In the genomic region with DNA sequence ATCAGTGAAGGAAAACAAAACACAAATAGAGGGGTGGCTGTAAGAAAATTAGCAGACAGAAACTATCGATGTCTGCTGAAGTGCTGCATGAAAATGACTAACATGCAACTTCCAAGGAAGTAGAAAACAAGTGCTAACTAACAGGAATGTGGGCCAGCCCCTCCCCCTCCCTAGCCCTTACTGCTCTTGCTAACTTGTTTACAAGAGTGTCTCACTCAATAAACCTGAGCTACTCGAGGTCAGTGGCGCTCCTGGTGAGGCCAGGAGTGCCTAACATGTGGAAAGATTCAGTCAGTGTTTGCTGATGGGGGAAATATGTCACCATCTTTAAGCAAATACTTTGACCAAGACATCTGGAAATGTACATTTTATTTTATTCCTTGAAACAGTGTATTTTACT, we compare ENCODE assay signal across 14 mouse cellular contexts.
A peak's percentile ranks its signal among the peaks of the same experiment; 100 is the strongest.
DNase-seq lines count a peak whose midpoint lies in the region; ATAC-seq and TF ChIP-seq lines count a peak whose summit lies in the region.
"Had no signal": no experiment of that assay in that cellular context is flagged by ENCODE, and none has a peak within 500 bp of the region (broad histone marks: within the 10 kb centered on the region; RNA-seq: fewer than 3 reads in every experiment).

No protein-coding gene starts in this region.

- H3K4me2 ChIP-seq in neural tube, embryonic 15.5 days: no peak overlapping the region
- H3K4me2 ChIP-seq: liver, embryonic 13.5 days; neural tube, embryonic 12.5 days had no signal

- H3K4me1 ChIP-seq in neural tube, embryonic 15.5 days: no peaks in the 10 kb centered on the region
- peaks cover 11% of the 10 kb centered on the region for H3K4me1 ChIP-seq in kidney, adult 2 months (ENCODE audit: control insufficient read depth, insufficient read depth, low read length)
- H3K4me1 ChIP-seq in limb, embryonic 10.5 days: peaks cover 46% of the 10 kb centered on the region
- H3K4me1 ChIP-seq: liver, embryonic 13.5 days; midbrain, embryonic 10.5 days; neural tube, embryonic 12.5 days had no signal

- TF ChIP-seq POLR2A in kidney, adult 2 months (IDR thresholded peaks at IDR 0.05; ENCODE audit: low read depth, low read length): no peak

- no peaks in the 10 kb centered on the region for H3K36me3 ChIP-seq in neural tube, embryonic 15.5 days
- no peaks in the 10 kb centered on the region for H3K36me3 ChIP-seq in kidney, adult 2 months (ENCODE audit: control insufficient read depth, insufficient read depth, low read length)
- no peaks in the 10 kb centered on the region for H3K36me3 ChIP-seq in limb, embryonic 10.5 days
- H3K36me3 ChIP-seq: liver, embryonic 13.5 days; midbrain, embryonic 10.5 days; neural tube, embryonic 12.5 days had no signal

- no peak for TF ChIP-seq CTCF in kidney, adult 2 months (conservative IDR thresholded peaks at IDR 0.05; ENCODE audit: insufficient read depth, insufficient read length, low read depth, low read length)

- WGBS in neural tube, embryonic 15.5 days: 30% methylated on average over 3 of the region's 3 CpGs
- 1% methylated on average over 3 of the region's 3 CpGs for WGBS in kidney, adult 2 months
- 6% methylated on average over 3 of the region's 3 CpGs for WGBS in limb, embryonic 10.5 days

- no peak for ATAC-seq in neural tube, embryonic 15.5 days (ENCODE audit: low FRiP score)

- peak; percentile 38 for DNase-seq in neural tube, embryonic 10.5 days (ENCODE audit: extremely low spot score, low spot score)
- DNase-seq in kidney, adult 2 months: peak; percentile 83
- DNase-seq in limb, embryonic 10.5 days (ENCODE audit: low spot score): peak; percentile 78
- DNase-seq in gastrocnemius, postnatal 25 days: no peak
- no peak for DNase-seq in layer of hippocampus, postnatal 14 days (ENCODE audit: low spot score in 2 of 2)
- DNase-seq in right cerebral cortex, adult 18-20 months: no peak
- no peak for DNase-seq in right cerebral cortex, adult 2 months (ENCODE audit: low spot score in 2 of 2)
- DNase-seq: adrenal gland, postnatal 25 days; heart, postnatal 10 days; layer of hippocampus, postnatal 36 days; liver, embryonic 13.5 days had no signal

- H3K9ac ChIP-seq in neural tube, embryonic 15.5 days (replicated peaks): no peak overlapping the region
- H3K9ac ChIP-seq: liver, embryonic 13.5 days; neural tube, embryonic 12.5 days had no signal

- H3K27me3 ChIP-seq in neural tube, embryonic 15.5 days (replicated peaks): no peaks in the 10 kb centered on the region
- no peaks in the 10 kb centered on the region for H3K27me3 ChIP-seq in kidney, adult 2 months (replicated peaks; ENCODE audit: control insufficient read depth, insufficient read depth, low read length)
- H3K27me3 ChIP-seq in limb, embryonic 10.5 days (ENCODE audit: low read depth, poor library complexity, severe bottlenecking): no peaks in the 10 kb centered on the region
- H3K27me3 ChIP-seq: liver, embryonic 13.5 days; neural tube, embryonic 12.5 days had no signal

- no peak overlapping the region for H3K27ac ChIP-seq in neural tube, embryonic 15.5 days (replicated peaks)
- peak overlapping the region; percentile 77; the same call in 1 of the 2 replicates for H3K27ac ChIP-seq in kidney, adult 2 months (ENCODE audit: insufficient read depth, low read depth, low read length)
- H3K27ac ChIP-seq in limb, embryonic 10.5 days: peak overlapping the region; percentile 81
- H3K27ac ChIP-seq: liver, embryonic 13.5 days; midbrain, embryonic 10.5 days; neural tube, embryonic 12.5 days had no signal

- no peak overlapping the region for H3K4me3 ChIP-seq in neural tube, embryonic 15.5 days (replicated peaks)
- H3K4me3 ChIP-seq in kidney, adult 2 months (ENCODE audit: insufficient read depth, low read depth, low read length): no peak overlapping the region
- H3K4me3 ChIP-seq in limb, embryonic 10.5 days: no peak overlapping the region
- H3K4me3 ChIP-seq: liver, embryonic 13.5 days; midbrain, embryonic 10.5 days; neural tube, embryonic 12.5 days had no signal

- no peaks in the 10 kb centered on the region for H3K9me3 ChIP-seq in neural tube, embryonic 15.5 days (replicated peaks)
- no peaks in the 10 kb centered on the region for H3K9me3 ChIP-seq in limb, embryonic 10.5 days (replicated peaks)
- H3K9me3 ChIP-seq: liver, embryonic 13.5 days; midbrain, embryonic 10.5 days; neural tube, embryonic 12.5 days had no signal

Comparison
In these comparisons a context has a peak if more than half of its experiments do, and no peak if none do; other contexts are left out.
1. DNase-seq: peak in neural tube, embryonic 10.5 days (single experiment), kidney, adult 2 months (single experiment) and limb, embryonic 10.5 days (single experiment); none in gastrocnemius, postnatal 25 days (single experiment), layer of hippocampus, postnatal 14 days (0 of 2), right cerebral cortex, adult 18-20 months (single experiment) and right cerebral cortex, adult 2 months (0 of 2).